Mouse (Mus musculus): ENCODE measurements around the gene Bfar. TPM values are rescaled to one million over a fixed set of nuclear protein-coding genes. Genes with fewer than 3 reads are reported as not detected.
A peak's percentile ranks its signal among the peaks of the same experiment; 100 is the strongest.
"Not testable (repeated sequence)": the region's sequence is repeated elsewhere in the genome, so short reads cannot be mapped to it uniquely, and the experiment has no call there.

The Bfar gene
- polyA plus RNA-seq (2012; rRNA removed) (45.8 and 52.0 TPM in 2 replicates), polyA plus RNA-seq (2014; fragmentation: Nextera tagmentation; extraction: Ambion mirVana) (49.8 and 55.7 TPM in 2 replicates)

GRCm38 (mm10) chr16:13671685-13672385 is at the start of gene Bfar, which contains the start of gene 3110001I22Rik:
TSS of gene Bfar (plus strand) at chr16:13671858.
TSS of gene 3110001I22Rik (plus strand) at chr16:13671929.
- 0 out of 2 replicates have a peak, but pooled peaks have one; percentile 77 for TF ChIP-seq POLR2A (IDR thresholded peaks at IDR 0.05; ENCODE audit: borderline replicate concordance, extremely low read depth, insufficient read depth, insufficient read length)
- peak within 1 kb of the TSS; percentile 97 for H3K4me3 ChIP-seq (replicated peaks; ENCODE audit: low read length)
- H3K4me1 ChIP-seq (ENCODE audit: control insufficient read depth, insufficient read depth, low read length): peaks cover 15% of the 10 kb centered on the region
- under 1% methylated on average over 53 of the region's 54 CpGs for WGBS
- DNase-seq (ENCODE audit: low spot score) (peak; percentile 96), ATAC-seq (ENCODE audit: low FRiP score, low read depth) (peak; percentile 93)
- no peaks in the 10 kb centered on the region for H3K27me3 ChIP-seq (ENCODE audit: control insufficient read depth, insufficient read depth, low read length)
- H3K9me3 ChIP-seq (ENCODE audit: control insufficient read depth, low read length): no peaks in the 10 kb centered on the region
- peaks cover 7% of the 10 kb centered on the region for H3K36me3 ChIP-seq (ENCODE audit: control insufficient read depth, insufficient read depth, low read length)
- H3K27ac ChIP-seq (replicated peaks; ENCODE audit: low read depth, low read length): peak within 1 kb of the TSS; percentile 77
- peak within 1 kb of the TSS; percentile 53 for H3K4me2 ChIP-seq (replicated peaks; ENCODE audit: low read depth, low read length, severe bottlenecking)
- H3K9ac ChIP-seq (ENCODE audit: low read depth, low read length, severe bottlenecking): peak within 1 kb of the TSS; percentile 92

GRCm38 (mm10) chr16:13628345-13628744 is 43.3 kb upstream of the Bfar start:
- H3K4me3 ChIP-seq (replicated peaks; ENCODE audit: low read length): no peak overlapping the region
- H3K4me2 ChIP-seq (replicated peaks; ENCODE audit: low read depth, low read length, severe bottlenecking): no peak overlapping the region
- H3K36me3 ChIP-seq (ENCODE audit: control insufficient read depth, insufficient read depth, low read length): peaks cover 62% of the 10 kb centered on the region
- H3K27ac ChIP-seq (replicated peaks; ENCODE audit: low read depth, low read length): no peak overlapping the region
- no peaks in the 10 kb centered on the region for H3K27me3 ChIP-seq (ENCODE audit: control insufficient read depth, insufficient read depth, low read length)
- no peaks in the 10 kb centered on the region for H3K4me1 ChIP-seq (ENCODE audit: control insufficient read depth, insufficient read depth, low read length)
- no peak overlapping the region for H3K9ac ChIP-seq (ENCODE audit: low read depth, low read length, severe bottlenecking)
- TF ChIP-seq POLR2A (IDR thresholded peaks at IDR 0.05; ENCODE audit: borderline replicate concordance, extremely low read depth, insufficient read depth, insufficient read length): no peak
- ATAC-seq (ENCODE audit: low FRiP score, low read depth) (no peak), DNase-seq (ENCODE audit: low spot score) (peak; percentile 15)
- 49% methylated on average over 5 of the region's 5 CpGs for WGBS
- no peaks in the 10 kb centered on the region for H3K9me3 ChIP-seq (ENCODE audit: control insufficient read depth, low read length)

GRCm38 (mm10) chr16:13638198-13638597 is 33.5 kb upstream of the Bfar start:
- not testable (repeated sequence) for DNase-seq (ENCODE audit: low spot score); H3K27ac ChIP-seq (replicated peaks; ENCODE audit: low read depth, low read length); H3K9me3 ChIP-seq (ENCODE audit: control insufficient read depth, low read length); H3K9ac ChIP-seq (ENCODE audit: low read depth, low read length, severe bottlenecking); H3K4me1 ChIP-seq (ENCODE audit: control insufficient read depth, insufficient read depth, low read length); ATAC-seq (ENCODE audit: low FRiP score, low read depth); H3K4me2 ChIP-seq (replicated peaks; ENCODE audit: low read depth, low read length, severe bottlenecking); H3K4me3 ChIP-seq (replicated peaks; ENCODE audit: low read length); H3K27me3 ChIP-seq (ENCODE audit: control insufficient read depth, insufficient read depth, low read length)
- peaks cover 28% of the 10 kb centered on the region for H3K36me3 ChIP-seq (ENCODE audit: control insufficient read depth, insufficient read depth, low read length)
- 47% methylated on average over 2 of the region's 2 CpGs for WGBS

- H3K27ac ChIP-seq (replicated peaks; ENCODE audit: low read depth, low read length): no peak overlapping the region
- H3K4me1 ChIP-seq (ENCODE audit: control insufficient read depth, insufficient read depth, low read length): no peaks in the 10 kb centered on the region
- no peak for TF ChIP-seq POLR2A (IDR thresholded peaks at IDR 0.05; ENCODE audit: borderline replicate concordance, extremely low read depth, insufficient read depth, insufficient read length)
- ATAC-seq (ENCODE audit: low FRiP score, low read depth) (no peak), DNase-seq (ENCODE audit: low spot score) (no peak)
- no peaks in the 10 kb centered on the region for H3K27me3 ChIP-seq (ENCODE audit: control insufficient read depth, insufficient read depth, low read length)
- no peaks in the 10 kb centered on the region for H3K9me3 ChIP-seq (ENCODE audit: control insufficient read depth, low read length)
- no peak overlapping the region for H3K9ac ChIP-seq (ENCODE audit: low read depth, low read length, severe bottlenecking)
- H3K36me3 ChIP-seq (ENCODE audit: control insufficient read depth, insufficient read depth, low read length): peaks cover 25% of the 10 kb centered on the region
- no peak overlapping the region for H3K4me3 ChIP-seq (replicated peaks; ENCODE audit: low read length)
- 86% methylated on average over 5 of the region's 5 CpGs for WGBS
- no peak overlapping the region for H3K4me2 ChIP-seq (replicated peaks; ENCODE audit: low read depth, low read length, severe bottlenecking)
These were observed 32.1 kb upstream of the Bfar start for GRCm38 (mm10) chr16:13639508-13639907.

GRCm38 (mm10) chr16:13640064-13640463 is 31.6 kb upstream of the Bfar start:
- Histone ChIP-seq H3K4me1 (ENCODE audit: control insufficient read depth, insufficient read depth, low read length) (no peaks in the 10 kb centered on the region), H3K4me2 (replicated peaks; ENCODE audit: low read depth, low read length, severe bottlenecking) (no peak overlapping the region), H3K27ac (replicated peaks; ENCODE audit: low read depth, low read length) (no peak overlapping the region), H3K27me3 (ENCODE audit: control insufficient read depth, insufficient read depth, low read length) (no peaks in the 10 kb centered on the region), H3K9ac (ENCODE audit: low read depth, low read length, severe bottlenecking) (no peak overlapping the region), H3K9me3 (ENCODE audit: control insufficient read depth, low read length) (no peaks in the 10 kb centered on the region), H3K4me3 (replicated peaks; ENCODE audit: low read length) (no peak overlapping the region), H3K36me3 (ENCODE audit: control insufficient read depth, insufficient read depth, low read length) (peaks cover 25% of the 10 kb centered on the region)
- TF ChIP-seq POLR2A (IDR thresholded peaks at IDR 0.05; ENCODE audit: borderline replicate concordance, extremely low read depth, insufficient read depth, insufficient read length): no peak
- DNase-seq (ENCODE audit: low spot score): no peak
- WGBS: 86% methylated on average over 7 of the region's 7 CpGs
- ATAC-seq (ENCODE audit: low FRiP score, low read depth): no peak

Measured in limb, embryonic 14.5 days (tissue).